Mouse (Mus musculus) kidney, postnatal 14 days (tissue): ENCODE results near the gene Adcy7.

Experiments
- DNase-seq: peaks from one replicate; pipeline ENCODE4 v3.0.0; 2022; ENCODE audit warnings: mixed read lengths

Adcy7 gene

GRCm38 (mm10) chr8:88272231-88273050 is at the start of gene Adcy7:
TSS of gene Adcy7 (plus strand) at chr8:88272403.
- DNase-seq = peak; percentile 44

DNA sequence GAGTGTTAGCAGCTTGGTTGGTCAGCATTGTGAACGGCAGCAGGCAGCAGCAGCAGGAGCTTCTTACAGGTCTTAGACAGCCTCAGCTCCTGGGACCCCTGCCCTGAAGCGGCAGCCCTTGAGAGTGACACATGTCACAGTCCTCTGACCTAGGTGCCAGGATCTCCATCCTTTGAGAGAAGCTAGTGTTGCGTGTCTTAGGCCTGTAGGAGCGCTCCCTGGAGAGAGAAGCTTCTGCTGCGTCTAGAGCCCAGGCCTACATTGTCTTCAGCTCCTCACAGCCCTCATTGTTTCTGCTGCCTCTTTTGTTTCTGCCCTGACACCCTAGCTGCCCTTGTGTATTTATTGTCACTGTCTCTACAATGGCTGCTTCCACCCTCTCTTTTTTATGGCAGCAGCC is 46.8 kb upstream of the Adcy7 start:
- no peak for DNase-seq

DNA sequence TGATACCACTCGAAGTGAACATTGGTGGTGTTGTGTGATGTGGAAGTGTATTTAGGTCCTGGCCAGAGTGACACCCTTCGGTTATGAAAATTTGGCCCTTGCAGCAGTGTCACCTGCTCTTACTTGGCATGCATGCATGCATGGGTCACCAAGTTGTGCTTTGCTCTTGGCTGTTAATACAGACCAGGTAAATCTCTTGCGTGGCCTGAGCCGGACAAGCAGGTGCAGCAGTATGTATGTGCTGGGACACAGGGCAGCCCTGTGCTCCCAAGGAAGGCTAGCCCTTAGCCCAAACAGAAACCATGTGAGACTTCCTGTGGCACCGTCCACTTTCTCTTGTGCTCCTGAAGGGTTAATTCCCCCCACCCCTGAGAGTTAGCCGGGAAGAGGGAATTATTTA is 44.4 kb upstream of the Adcy7 start:
- peak; percentile 10 for DNase-seq

GRCm38 (mm10) chr8:88228286-88228685 is 43.9 kb upstream of the Adcy7 start:
- peak; percentile 18 for DNase-seq

DNA sequence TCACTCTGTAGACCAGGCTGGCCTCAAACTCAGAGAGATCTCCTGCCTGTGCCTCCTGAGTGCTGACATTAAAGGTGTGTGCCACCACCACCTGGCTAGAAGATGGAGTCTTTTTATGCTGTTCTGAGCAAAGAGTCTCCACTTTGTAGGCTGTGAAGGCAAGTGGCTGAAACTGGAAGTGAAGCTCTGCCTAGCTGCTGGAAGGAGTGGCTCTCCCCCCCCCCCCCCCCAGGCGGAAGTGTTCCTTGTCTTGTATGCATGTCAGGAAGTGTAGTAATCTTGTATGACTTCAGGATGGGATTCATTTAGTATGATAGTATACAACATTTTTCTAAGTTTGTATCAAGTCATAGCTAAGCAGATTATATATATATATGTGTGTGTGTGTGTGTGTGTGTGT is 43.4 kb upstream of the Adcy7 start:
- no peak for DNase-seq

DNA sequence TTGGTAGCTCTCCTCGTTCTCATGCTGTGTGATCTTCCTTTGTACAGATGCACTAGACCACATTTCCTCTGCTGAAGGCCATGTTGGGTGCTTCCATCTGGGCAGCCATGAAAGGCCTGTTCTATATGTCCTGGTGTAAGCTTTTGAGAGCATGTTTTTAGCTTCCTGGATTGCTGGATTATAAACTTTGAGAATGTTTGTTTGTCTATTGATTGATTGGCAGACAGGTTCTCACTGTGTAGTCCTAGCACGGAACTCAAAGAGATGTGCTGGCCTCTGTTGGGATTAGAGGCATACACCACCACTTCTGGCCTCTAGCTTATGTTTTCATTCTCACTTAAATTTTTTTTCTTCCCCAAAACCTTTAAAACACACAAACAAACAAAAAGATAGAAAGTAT is 35.5 kb upstream of the Adcy7 start:
- no peak for DNase-seq

- DNase-seq = no peak
Observed at GRCm38 (mm10) chr8:88237606-88238005, 34.6 kb upstream of the Adcy7 start.

DNA sequence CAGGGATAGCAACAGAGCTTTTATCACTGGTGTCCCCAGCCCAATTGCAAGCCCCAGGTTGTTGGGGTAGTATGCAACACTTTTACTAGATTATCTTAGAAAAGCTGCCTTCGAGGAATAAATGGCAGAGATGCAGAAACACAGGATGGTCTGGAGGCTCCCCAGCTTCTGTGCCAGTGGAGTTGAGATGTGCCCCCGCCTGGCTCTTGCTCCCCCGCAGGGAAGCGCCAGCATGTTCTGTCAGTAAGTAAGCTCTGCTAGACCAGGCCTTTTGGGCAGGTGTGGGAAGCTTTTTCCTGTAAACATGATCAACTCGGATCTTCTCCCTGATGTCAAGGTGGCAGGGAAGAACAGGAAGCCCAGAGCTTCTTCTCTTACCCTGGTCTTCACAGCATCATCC is 32.9 kb upstream of the Adcy7 start:
- DNase-seq = no peak

GRCm38 (mm10) chr8:88241871-88242270 is 30.3 kb upstream of the Adcy7 start:
- no peak for DNase-seq

- DNase-seq = peak; percentile 71
Observed at GRCm38 (mm10) chr8:88244298-88244697, 27.9 kb upstream of the Adcy7 start.

DNA sequence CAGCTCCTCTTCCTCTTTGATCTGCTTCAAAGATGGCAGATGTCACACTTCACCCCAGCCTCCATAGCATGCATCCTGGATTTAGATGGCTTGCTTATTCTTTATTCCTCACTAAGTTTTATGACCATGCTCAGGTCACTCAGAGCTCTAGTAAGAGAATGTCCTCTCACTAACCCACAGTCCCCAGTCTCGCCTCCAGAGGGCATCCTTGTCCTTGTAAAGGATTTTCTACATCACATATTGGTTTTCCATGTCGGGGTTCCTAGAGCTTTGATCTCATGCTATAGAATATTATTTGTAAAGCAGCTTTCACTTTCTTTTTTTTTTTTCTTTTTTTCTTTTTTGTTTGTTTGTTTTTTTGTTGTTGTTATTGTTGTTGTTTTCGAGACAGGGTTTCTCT is 19.4 kb upstream of the Adcy7 start:
- DNase-seq = peak; percentile 44

- no peak for DNase-seq
Observed at GRCm38 (mm10) chr8:88254957-88255356, 17.2 kb upstream of the Adcy7 start.

DNA sequence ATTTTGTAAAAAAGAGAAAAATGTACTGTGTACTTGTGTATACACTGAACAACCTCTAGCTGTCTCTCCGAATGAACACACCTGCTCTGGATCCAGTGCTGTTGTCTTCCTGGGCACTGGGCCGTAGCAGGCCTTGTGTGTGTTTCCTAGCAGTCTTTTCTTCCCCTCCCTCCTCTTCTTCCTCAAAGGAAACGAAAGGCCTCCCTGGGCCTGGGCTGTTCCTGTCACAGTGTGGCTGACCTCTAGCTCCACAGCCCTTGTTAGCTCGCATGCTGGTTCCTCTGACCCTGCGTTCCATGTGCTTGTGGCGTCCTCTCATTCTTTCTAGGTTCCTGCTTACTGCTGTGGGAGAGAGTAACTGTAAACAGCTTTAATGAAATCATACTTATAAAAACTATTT is 14.2 kb upstream of the Adcy7 start:
- no peak for DNase-seq

- no peak for DNase-seq
Observed at GRCm38 (mm10) chr8:88258544-88258943, 13.7 kb upstream of the Adcy7 start.

GRCm38 (mm10) chr8:88260466-88260980 is 11.7 kb upstream of the Adcy7 start:
- DNase-seq = no peak

DNA sequence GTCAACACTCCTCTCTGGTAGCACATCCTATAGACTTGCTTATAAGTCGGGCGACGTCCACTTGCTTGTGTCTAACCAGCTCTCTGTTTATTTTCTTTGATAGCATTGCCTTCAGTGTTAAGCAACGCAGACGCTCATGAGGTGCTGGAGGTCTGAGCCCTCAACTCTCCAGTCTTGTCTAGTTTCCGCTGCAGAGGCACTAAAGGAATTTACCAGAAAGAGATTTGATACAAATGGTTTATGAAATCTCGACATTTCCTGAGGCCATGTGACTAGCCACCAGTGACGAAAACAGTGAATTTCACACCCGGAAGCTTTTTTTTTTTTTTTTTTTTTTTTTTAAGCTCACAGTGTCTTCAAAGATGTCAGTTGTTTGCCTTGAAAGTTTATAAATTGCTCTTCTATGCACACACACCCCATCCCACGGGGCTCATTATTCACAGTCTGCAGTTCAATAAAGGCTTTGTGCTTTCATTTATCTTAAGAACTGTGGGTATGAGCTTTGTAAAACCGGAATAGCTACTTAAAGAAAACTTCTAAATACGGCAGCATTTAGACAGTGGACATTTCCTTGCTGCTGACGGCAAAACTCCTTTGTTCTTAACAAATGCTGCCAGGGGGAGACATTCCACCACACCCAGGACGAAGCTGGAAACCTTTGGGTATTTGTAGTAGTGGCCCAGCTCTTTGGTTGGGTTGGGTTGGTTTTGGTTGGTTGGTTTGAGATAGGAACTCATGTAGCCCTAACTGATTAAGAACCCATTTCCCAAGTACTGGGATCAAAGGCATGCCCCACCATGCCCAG is 9.2 kb upstream of the Adcy7 start:
- DNase-seq = peak; percentile 32

GRCm38 (mm10) chr8:88265511-88265910 is 6.7 kb upstream of the Adcy7 start:
- no peak for DNase-seq

GRCm38 (mm10) chr8:88266170-88266800 is 5.9 kb upstream of the Adcy7 start:
- peak; percentile 81 for DNase-seq

DNA sequence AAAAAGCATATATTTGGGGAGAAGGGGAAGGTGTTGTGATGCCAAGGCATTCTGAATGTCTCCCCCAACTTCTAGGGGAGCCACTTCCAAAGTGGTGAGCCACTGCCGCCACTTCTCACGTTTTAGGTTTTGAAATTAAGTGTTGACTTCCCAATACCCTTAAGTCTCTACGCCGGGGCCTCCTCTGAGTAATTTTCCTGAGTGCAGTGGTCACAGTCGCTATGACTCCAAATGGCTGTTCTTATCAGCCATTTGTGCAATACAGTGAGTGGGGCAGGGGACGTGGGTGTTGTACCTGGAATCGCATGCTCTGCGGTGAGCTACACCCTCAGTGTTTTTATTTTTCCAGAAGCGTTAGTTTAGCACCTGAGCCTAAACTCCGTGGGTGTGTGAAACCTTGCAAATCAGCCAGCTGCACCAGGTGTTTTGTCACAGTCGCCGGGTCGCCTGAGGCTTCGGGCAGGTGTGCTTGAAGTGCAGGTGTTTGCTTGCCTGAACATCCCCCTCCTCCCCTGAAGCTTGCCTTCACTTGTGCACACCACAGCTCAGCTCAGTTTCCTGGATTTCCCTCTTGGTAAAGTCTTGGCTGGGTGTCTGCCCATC is 5.3 kb upstream of the Adcy7 start:
- DNase-seq = no peak

DNA sequence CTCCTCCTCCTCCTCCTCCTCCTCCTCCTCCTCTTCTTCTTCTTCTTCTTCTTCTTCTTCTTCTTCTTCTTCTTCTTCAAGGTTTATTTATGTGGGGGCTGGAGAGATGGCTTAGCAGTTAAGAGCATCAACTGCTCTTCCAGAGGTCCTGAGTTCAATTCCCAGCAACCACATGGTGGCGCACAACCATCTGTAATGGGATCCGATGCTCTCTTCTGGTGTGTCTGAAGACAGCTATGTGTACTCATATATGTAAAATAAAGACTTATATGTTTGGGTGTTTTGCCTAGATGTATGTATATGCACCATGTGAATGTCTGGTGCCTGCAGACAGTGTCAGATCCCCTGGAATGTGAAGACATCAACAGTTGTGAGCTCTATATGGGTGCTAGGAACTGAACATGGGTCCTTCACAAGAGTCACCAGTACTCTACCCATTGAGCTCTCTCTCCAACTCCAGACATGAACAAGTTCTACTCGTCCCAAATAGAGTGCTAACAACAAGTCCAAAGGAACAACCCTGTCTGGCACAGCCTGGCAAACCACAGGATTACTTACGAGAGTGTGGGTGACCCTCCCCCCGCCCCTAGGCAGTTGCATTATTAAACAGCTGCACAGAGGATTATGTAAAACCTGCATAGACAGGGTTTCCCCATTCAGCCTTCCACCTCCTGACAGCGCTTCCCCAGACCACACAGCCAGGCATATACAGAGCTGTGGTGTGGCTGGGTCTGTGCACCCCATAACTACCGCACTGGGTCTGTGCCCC is 2.9 kb upstream of the Adcy7 start:
- no peak for DNase-seq

DNA sequence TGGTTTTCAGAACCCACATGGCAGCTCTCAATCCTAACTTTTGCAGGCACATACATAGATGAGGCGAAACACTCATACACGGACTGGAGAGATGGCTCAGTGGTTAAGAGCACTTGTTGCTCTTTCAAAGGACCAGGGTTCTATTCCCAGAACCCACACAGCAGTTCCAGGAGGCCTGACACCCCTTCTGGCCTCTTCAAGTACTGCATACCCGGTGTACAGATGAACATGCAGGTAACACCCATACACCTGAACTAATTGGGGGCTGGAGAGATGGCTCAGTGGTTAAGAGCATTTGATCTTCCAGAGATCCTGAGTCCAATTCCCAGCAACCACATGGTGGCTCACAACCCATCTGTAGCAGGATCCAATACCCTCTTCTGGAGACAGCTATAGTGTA is 2.1 kb upstream of the Adcy7 start:
- DNase-seq = no peak

DNA sequence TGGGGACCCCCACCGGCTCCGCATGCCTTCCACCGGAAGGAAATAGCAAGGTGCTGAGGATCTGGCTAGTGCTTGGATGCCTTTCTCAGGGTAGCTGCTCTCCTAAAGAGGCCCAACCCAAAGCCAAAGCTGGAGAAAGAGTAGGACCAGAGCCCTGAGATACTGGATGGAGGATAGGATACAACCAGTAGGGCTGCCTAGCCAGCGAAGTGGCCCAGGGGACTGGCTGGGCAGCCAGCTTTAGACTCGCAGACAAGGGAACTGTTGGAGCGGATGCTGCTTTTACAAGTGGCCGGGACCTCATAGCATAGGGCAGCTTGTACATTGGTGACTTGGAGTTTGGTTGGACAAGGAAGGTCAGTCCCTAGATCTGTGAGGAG is 838 bp downstream of the Adcy7 start:
- DNase-seq = no peak
